Comparison of ENCODE assay signal across 33 mouse cellular contexts in genomic region chr13:33071776-33072175, GRCm38 (mm10). TPM values are rescaled to one million over a fixed set of nuclear protein-coding genes. Genes with fewer than 3 reads are reported as not detected.
"Had no signal": no experiment of that assay in that cellular context is flagged by ENCODE, and none has a peak within 500 bp of the region (broad histone marks: within the 10 kb centered on the region; RNA-seq: fewer than 3 reads in every experiment).

No protein-coding gene starts in this region.

- ATAC-seq: hindbrain, postnatal 0 days; inflammation-experienced regulatory T-cells, adult 6 months; intestine, embryonic 15.5 days; intestine, postnatal 0 days had no signal

- DNase-seq: gastrocnemius, postnatal 14 days; gastrocnemius, postnatal 36 days; heart, adult 18-20 months; heart, postnatal 10 days; heart, postnatal 36 days; kidney, adult 2 months; kidney, adult 9 months; kidney, postnatal 14 days; kidney, postnatal 36 days; layer of hippocampus, adult 9-11 months; layer of hippocampus, postnatal 36 days; liver; liver, embryonic 13.5 days had no signal

- H3K4me3 ChIP-seq: heart, embryonic 10.5 days; heart, embryonic 12.5 days; hindbrain, embryonic 13.5 days; hindbrain, embryonic 15.5 days; intestine, embryonic 15.5 days; limb, embryonic 10.5 days; limb, embryonic 12.5 days; liver, embryonic 13.5 days had no signal

- H3K27ac ChIP-seq: heart, embryonic 10.5 days; hindbrain, embryonic 13.5 days; hindbrain, embryonic 15.5 days; hindbrain, postnatal 0 days; intestine, embryonic 15.5 days; limb, embryonic 10.5 days; limb, embryonic 12.5 days; liver, embryonic 13.5 days had no signal

RNA-seq across cellular contexts. Expression of gene Serpinb1b, which starts 6.6 kb away (rescaled TPM):
- total RNA-seq: gastrocnemius, adult 18-20 months; gastrocnemius, adult 8-10 months; gastrocnemius, postnatal 36 days; heart, adult 18-20 months; heart, adult 8-10 months; heart, postnatal 10 days; heart, postnatal 36 days; hematopoietic stem cell, adult 5-6 weeks had no signal

RNA-seq across cellular contexts. Expression of gene Serpinb9b, which starts 44.6 kb away (rescaled TPM):
- total RNA-seq: gastrocnemius, adult 18-20 months; gastrocnemius, adult 8-10 months; gastrocnemius, postnatal 14 days; gastrocnemius, postnatal 36 days; hematopoietic stem cell, adult 5-6 weeks; hindbrain, postnatal 0 days; layer of hippocampus, adult 18-20 months; layer of hippocampus, adult 8-10 months; layer of hippocampus, postnatal 14 days; layer of hippocampus, postnatal 36 days; left cerebral cortex, adult 18-20 months; left cerebral cortex, postnatal 14 days; left cerebral cortex, postnatal 36 days had no signal
